Mouse (Mus musculus): ENCODE measurements at regions not wholly inside any gene's neighbourhood (a gene's known extent, or its start where the extent isn't known, plus 50 kb on each side); places are given as distances from the start of the nearest gene placed in this dataset.

- no peak for ATAC-seq (ENCODE audit: extremely low read depth, insufficient number of reproducible peaks, low FRiP score, poor library complexity, severe bottlenecking)
Measured at GRCm38 (mm10) chr16:49965528-49966250, 165.4 kb downstream of the Cd47 start.

GRCm38 (mm10) chr16:49966251-49966588, 165.9 kb downstream of the Cd47 start:
- ATAC-seq (ENCODE audit: extremely low read depth, insufficient number of reproducible peaks, low FRiP score, poor library complexity, severe bottlenecking): no peak

- no peak for ATAC-seq (ENCODE audit: extremely low read depth, insufficient number of reproducible peaks, low FRiP score, poor library complexity, severe bottlenecking)
Measured at GRCm38 (mm10) chr16:49967110-49967509, 166.8 kb downstream of the Cd47 start.

- ATAC-seq (ENCODE audit: extremely low read depth, insufficient number of reproducible peaks, low FRiP score, poor library complexity, severe bottlenecking): no peak
Measured at GRCm38 (mm10) chr16:49968291-49968870, 168.0 kb downstream of the Cd47 start.

GRCm38 (mm10) chr16:49969035-49969434, 168.7 kb downstream of the Cd47 start:
- ATAC-seq (ENCODE audit: extremely low read depth, insufficient number of reproducible peaks, low FRiP score, poor library complexity, severe bottlenecking): no peak

- no peak for ATAC-seq (ENCODE audit: extremely low read depth, insufficient number of reproducible peaks, low FRiP score, poor library complexity, severe bottlenecking)
Measured at GRCm38 (mm10) chr16:49969693-49970296, 169.5 kb downstream of the Cd47 start.

GRCm38 (mm10) chr16:49970297-49970804, 170.0 kb downstream of the Cd47 start:
- peak; percentile 71 for ATAC-seq (ENCODE audit: extremely low read depth, insufficient number of reproducible peaks, low FRiP score, poor library complexity, severe bottlenecking)

GRCm38 (mm10) chr16:49971141-49971555, 170.8 kb downstream of the Cd47 start:
- ATAC-seq (ENCODE audit: extremely low read depth, insufficient number of reproducible peaks, low FRiP score, poor library complexity, severe bottlenecking): no peak

- no peak for ATAC-seq (ENCODE audit: extremely low read depth, insufficient number of reproducible peaks, low FRiP score, poor library complexity, severe bottlenecking)
Measured at GRCm38 (mm10) chr16:49977276-49977675, 176.9 kb downstream of the Cd47 start.

GRCm38 (mm10) chr16:49979426-49979940, 179.2 kb downstream of the Cd47 start:
- no peak for ATAC-seq (ENCODE audit: extremely low read depth, insufficient number of reproducible peaks, low FRiP score, poor library complexity, severe bottlenecking)

GRCm38 (mm10) chr16:49980178-49980646, 179.9 kb downstream of the Cd47 start:
- no peak for ATAC-seq (ENCODE audit: extremely low read depth, insufficient number of reproducible peaks, low FRiP score, poor library complexity, severe bottlenecking)

GRCm38 (mm10) chr16:49982180-49982579, 181.8 kb downstream of the Cd47 start:
- peak; percentile 80; the same call in 1 of the 2 replicates for ATAC-seq (ENCODE audit: extremely low read depth, insufficient number of reproducible peaks, low FRiP score, poor library complexity, severe bottlenecking)

GRCm38 (mm10) chr16:49985082-49986076, 185.0 kb downstream of the Cd47 start:
- ATAC-seq (ENCODE audit: extremely low read depth, insufficient number of reproducible peaks, low FRiP score, poor library complexity, severe bottlenecking): no peak

- peak; percentile 34; the same call in 1 of the 2 replicates for ATAC-seq (ENCODE audit: extremely low read depth, insufficient number of reproducible peaks, low FRiP score, poor library complexity, severe bottlenecking)
Measured at GRCm38 (mm10) chr16:49986954-49987353, 186.6 kb downstream of the Cd47 start.

GRCm38 (mm10) chr16:49995822-49996221, 195.5 kb downstream of the Cd47 start:
- no peak for ATAC-seq (ENCODE audit: extremely low read depth, insufficient number of reproducible peaks, low FRiP score, poor library complexity, severe bottlenecking)

- ATAC-seq (ENCODE audit: extremely low read depth, insufficient number of reproducible peaks, low FRiP score, poor library complexity, severe bottlenecking): no peak
Measured at GRCm38 (mm10) chr16:49996593-49996992, 196.3 kb downstream of the Cd47 start.

- ATAC-seq (ENCODE audit: extremely low read depth, insufficient number of reproducible peaks, low FRiP score, poor library complexity, severe bottlenecking): no peak
Measured at GRCm38 (mm10) chr16:49997040-49997439, 196.7 kb downstream of the Cd47 start.

GRCm38 (mm10) chr16:50000805-50001204, 200.5 kb downstream of the Cd47 start:
- ATAC-seq (ENCODE audit: extremely low read depth, insufficient number of reproducible peaks, low FRiP score, poor library complexity, severe bottlenecking): no peak

Measured in neutrophil, adult 5-6 weeks (primary cell).